In genomic region chr9:114787134-114787533, GRCm38 (mm10) we compare ENCODE assay signal across 16 mouse cellular contexts. TPM values are rescaled to one million over a fixed set of nuclear protein-coding genes. Genes with fewer than 3 reads are reported as not detected.
"Had no signal": no experiment of that assay in that cellular context is flagged by ENCODE, and none has a peak within 500 bp of the region (broad histone marks: within the 10 kb centered on the region; RNA-seq: fewer than 3 reads in every experiment).

No protein-coding gene starts in this region.

- H3K27me3 ChIP-seq: limb, embryonic 15.5 days; neural tube, embryonic 15.5 days had no signal

- H3K27ac ChIP-seq: kidney, postnatal 0 days; limb, embryonic 15.5 days; midbrain, embryonic 12.5 days; neural tube, embryonic 15.5 days; stomach, postnatal 0 days had no signal

- H3K9me3 ChIP-seq: limb, embryonic 15.5 days; midbrain, embryonic 12.5 days; neural tube, embryonic 15.5 days had no signal

- H3K4me2 ChIP-seq: limb, embryonic 15.5 days; midbrain, embryonic 12.5 days; neural tube, embryonic 15.5 days had no signal

- H3K9ac ChIP-seq: limb, embryonic 15.5 days; midbrain, embryonic 12.5 days; neural tube, embryonic 15.5 days had no signal

- H3K36me3 ChIP-seq: limb, embryonic 15.5 days; midbrain, embryonic 12.5 days; neural tube, embryonic 15.5 days had no signal

- DNase-seq: kidney, adult 8-10 months; kidney, postnatal 36 days; lung, adult 2 months; retina, postnatal 1 day; thymus, adult 18-20 months; thymus, postnatal 14 days had no signal

- ATAC-seq: hindbrain, embryonic 16.5 days; intestine, postnatal 0 days; lung, postnatal 0 days had no signal

- H3K4me3 ChIP-seq: limb, embryonic 15.5 days; midbrain, embryonic 12.5 days; myocyte; neural tube, embryonic 15.5 days had no signal

RNA-seq across cellular contexts. Expression of gene Cmtm8, which starts 56.8 kb away (rescaled TPM):
- polyA plus RNA-seq: inflammation-experienced regulatory T-cells, adult 6 months; myocyte had no signal
